Mouse (Mus musculus) MEL (cell line): ENCODE results near the gene Lin7a. TPM values are rescaled to one million over a fixed set of nuclear protein-coding genes. Genes with fewer than 3 reads are reported as not detected.

Source experiments
- DNase-seq: peaks from one replicate; pipeline ENCODE4 v3.0.0; 2011; ENCODE audit warnings: low read depth, low spot score
- H3K27ac ChIP-seq: 2 replicates; pipeline ENCODE4 v1.5.1; 2012; ENCODE audit warnings: low read depth, mild to moderate bottlenecking, control low read depth, low read length, moderate library complexity; ENCODE audit not compliant: control insufficient read depth
- H3K27me3 ChIP-seq, 2 experiments: fragments of 150-350 bp in 1 of 2; sonication (generic) in 1 of 2; 2 replicates each; pipeline ENCODE4 v1.6.1; 2012; ENCODE audit warnings: low read length in 2 of 2, mild to moderate bottlenecking in 2 of 2, improper control_type of control experiment in 1 of 2, moderate library complexity in 1 of 2; ENCODE audit not compliant: insufficient read depth in 2 of 2, control insufficient read depth in 1 of 2
- H3K36me3 ChIP-seq, 2 experiments: 2 replicates each; pipeline ENCODE4 v1.6.1; 2012 to 2014; ENCODE audit warnings: low read length in 2 of 2, improper control_type of control experiment in 1 of 2, inconsistent platforms in 1 of 2, mild to moderate bottlenecking in 1 of 2; ENCODE audit not compliant: insufficient read depth in 2 of 2, control insufficient read depth in 1 of 2
- H3K4me1 ChIP-seq, 2 experiments: fragments of 150-350 bp in 1 of 2; sonication (generic) in 1 of 2; 2 replicates each; pipeline ENCODE4 v1.6.1; 2012; ENCODE audit warnings: low read length in 2 of 2, improper control_type of control experiment in 1 of 2, mild to moderate bottlenecking in 1 of 2; ENCODE audit not compliant: insufficient read depth in 2 of 2, control insufficient read depth in 1 of 2
- H3K4me3 ChIP-seq, 2 experiments: fragments of 150-350 bp in 1 of 2; sonication (generic) in 1 of 2; 2 replicates each; pipeline ENCODE4 v1.5.1; 2012; ENCODE audit warnings: low read depth in 2 of 2, low read length in 2 of 2, mild to moderate bottlenecking in 2 of 2, moderate library complexity in 2 of 2, control low read depth in 1 of 2, improper control_type of control experiment in 1 of 2; ENCODE audit not compliant: control insufficient read depth in 1 of 2, insufficient read depth in 1 of 2
- H3K79me2 ChIP-seq: 2 replicates; pipeline ENCODE4 v1.6.1; 2012; ENCODE audit warnings: mild to moderate bottlenecking, low read length, moderate library complexity; ENCODE audit not compliant: control insufficient read depth, poor library complexity, insufficient read depth
- H3K9ac ChIP-seq: 2 replicates; pipeline ENCODE4 v1.6.1; 2012; ENCODE audit warnings: low read depth, mild to moderate bottlenecking, control low read depth, low read length, moderate library complexity; ENCODE audit not compliant: control insufficient read depth, poor library complexity, severe bottlenecking
- H3K9me3 ChIP-seq: fragments of 150-350 bp; sonication (generic); replicated peaks from 2 replicates; pipeline ENCODE4 v1.6.1; 2012; ENCODE audit warnings: mild to moderate bottlenecking, low read length, improper control_type of control experiment, moderate library complexity; ENCODE audit not compliant: insufficient read depth
- BHLHE40 ChIP-seq: IDR thresholded peaks from 2 replicates; pipeline ENCODE4 v1.6.1; 2012; ENCODE audit warnings: low read depth, mild to moderate bottlenecking, inconsistent platforms, low read length, improper control_type of control experiment, borderline replicate concordance
- ELF1 ChIP-seq: IDR thresholded peaks from 2 replicates; pipeline ENCODE4 v1.6.1; 2014; ENCODE audit warnings: low read depth, mild to moderate bottlenecking, inconsistent platforms, low read length, improper control_type of control experiment, moderate library complexity
- EP300 ChIP-seq, 2 experiments: IDR thresholded peaks; 2 replicates each; pipeline ENCODE4 v1.6.1; 2011; ENCODE audit warnings: improper control_type of control experiment in 2 of 2, low read length in 2 of 2, low read depth in 1 of 2, mild to moderate bottlenecking in 1 of 2
- GABPA ChIP-seq: IDR thresholded peaks from 2 replicates; pipeline ENCODE4 v1.6.1; 2012; ENCODE audit warnings: low read depth, mild to moderate bottlenecking, inconsistent platforms, low read length, improper control_type of control experiment, moderate library complexity
- JUND ChIP-seq: IDR thresholded peaks from 2 replicates; pipeline ENCODE4 v1.6.1; 2011; ENCODE audit warnings: low read depth, mild to moderate bottlenecking, improper control_type of control experiment, low read length
- MAX ChIP-seq: IDR thresholded peaks from 2 replicates; pipeline ENCODE4 v1.6.1; 2011; ENCODE audit warnings: low read length, improper control_type of control experiment
- MAZ ChIP-seq: IDR thresholded peaks from 2 replicates; pipeline ENCODE4 v1.6.1; 2012; ENCODE audit warnings: low read depth, mild to moderate bottlenecking, inconsistent platforms, low read length, improper control_type of control experiment
- MXI1 ChIP-seq: IDR thresholded peaks from 2 replicates; pipeline ENCODE4 v1.6.1; 2011; ENCODE audit warnings: mild to moderate bottlenecking, low read depth, low read length, improper control_type of control experiment
- MYC ChIP-seq: IDR thresholded peaks from 2 replicates; pipeline ENCODE4 v1.6.1; 2011; ENCODE audit warnings: low read depth, mild to moderate bottlenecking, low read length, improper control_type of control experiment, moderate library complexity
- NELFE ChIP-seq: IDR thresholded peaks from 2 replicates; pipeline ENCODE4 v1.6.1; 2011; ENCODE audit warnings: low read depth, low read length, improper control_type of control experiment
- POLR2A ChIP-seq, 2 experiments: IDR thresholded peaks; 2 replicates each; pipeline ENCODE4 v1.6.1; 2011 to 2012; ENCODE audit warnings: low read length in 2 of 2, mild to moderate bottlenecking in 2 of 2, control low read depth in 1 of 2, improper control_type of control experiment in 1 of 2, low read depth in 1 of 2, moderate library complexity in 1 of 2; ENCODE audit not compliant: control insufficient read depth in 1 of 2, insufficient read depth in 1 of 2, poor library complexity in 1 of 2
- POLR2AphosphoS5 ChIP-seq: IDR thresholded peaks from 2 replicates; pipeline ENCODE4 v1.6.1; 2012; ENCODE audit warnings: low read depth, borderline replicate concordance, mild to moderate bottlenecking, inconsistent platforms, low read length, moderate library complexity, mixed read lengths
- RAD21 ChIP-seq: IDR thresholded peaks from 2 replicates; pipeline ENCODE4 v1.6.1; 2011; ENCODE audit warnings: mild to moderate bottlenecking, low read depth, low read length, improper control_type of control experiment
- RCOR1 ChIP-seq: IDR thresholded peaks from 2 replicates; pipeline ENCODE4 v1.6.1; 2012; ENCODE audit warnings: low read depth, mild to moderate bottlenecking, inconsistent platforms, low read length, improper control_type of control experiment
- SIN3A ChIP-seq: IDR thresholded peaks from 2 replicates; pipeline ENCODE4 v1.6.1; 2012; ENCODE audit warnings: low read length, improper control_type of control experiment, inconsistent platforms
- SMC3 ChIP-seq: IDR thresholded peaks from 2 replicates; pipeline ENCODE4 v1.6.1; 2011; ENCODE audit warnings: low read depth, low read length, improper control_type of control experiment
- TBP ChIP-seq: IDR thresholded peaks from 2 replicates; pipeline ENCODE4 v1.8.0; 2011; ENCODE audit warnings: low read depth, low read length, improper control_type of control experiment
- TCF12 ChIP-seq: IDR thresholded peaks from 2 replicates; pipeline ENCODE4 v1.6.1; 2014; ENCODE audit warnings: low read depth, mild to moderate bottlenecking, inconsistent platforms, low read length, improper control_type of control experiment, moderate library complexity
- USF1 ChIP-seq: IDR thresholded peaks from 2 replicates; pipeline ENCODE4 v1.6.1; 2014; ENCODE audit warnings: low read depth, mild to moderate bottlenecking, inconsistent platforms, low read length, improper control_type of control experiment, moderate library complexity
- USF2 ChIP-seq, 2 experiments: IDR thresholded peaks; 2 replicates each; pipeline ENCODE4 v1.6.1; 2011 to 2012; ENCODE audit warnings: improper control_type of control experiment in 2 of 2, low read length in 2 of 2, borderline replicate concordance in 1 of 2, inconsistent platforms in 1 of 2, low read depth in 1 of 2, mild to moderate bottlenecking in 1 of 2; ENCODE audit not compliant: insufficient read depth in 1 of 2
- ZKSCAN1 ChIP-seq: IDR thresholded peaks from 2 replicates; pipeline ENCODE4 v1.6.1; 2012; ENCODE audit warnings: low read depth, mild to moderate bottlenecking, inconsistent platforms, low read length, improper control_type of control experiment, moderate library complexity
- ZMIZ1 ChIP-seq: IDR thresholded peaks from 2 replicates; pipeline ENCODE4 v1.6.1; 2012; ENCODE audit warnings: low read depth, mild to moderate bottlenecking, inconsistent platforms, low read length, improper control_type of control experiment, moderate library complexity
- polyA plus RNA-seq, 2 experiments: library from polyadenylated mRNA; stranded (reverse) in 1 of 2; unstranded in 1 of 2; fragments of >175 nt in 1 of 2; fragments of >200 nt in 1 of 2; gene quantifications; 2 replicates each; pipeline versions ENCODE4 v1.2.1 to v1.2.4; 2012; ENCODE audit warnings: low replicate concordance in 2 of 2, low read depth in 1 of 2; ENCODE audit not compliant: insufficient read length in 2 of 2, insufficient read depth in 1 of 2, missing spikeins in 1 of 2
- total RNA-seq: library from RNA; depleted of rRNA; stranded (reverse); fragments of 300-350 nt; gene quantifications from 2 replicates; pipeline ENCODE4 v1.2.3, GENCODE M21; 2012

Gene Lin7a
- total and polyA plus RNA-seq, 3 experiments: not detected

GRCm38 (mm10) chr10:107222406-107223185, 48.9 kb upstream of the Lin7a start:
- TF ChIP-seq TBP: no peak
- TF ChIP-seq MYC: no peak
- no peak for TF ChIP-seq ZKSCAN1
- TF ChIP-seq MAZ: no peak
- TF ChIP-seq POLR2A (IDR thresholded peaks at IDR 0.05; ENCODE audit: control insufficient read depth in 1 of 2, insufficient read depth in 1 of 2, low read depth in 1 of 2, low read length in 2 of 2, poor library complexity in 1 of 2): no peak
- no peak overlapping the region for H3K9ac ChIP-seq
- no peaks in the 10 kb centered on the region; a peak in 1 of 4 replicates for H3K27me3 ChIP-seq
- no peaks in the 10 kb centered on the region for H3K4me1 ChIP-seq
- no peaks in the 10 kb centered on the region for H3K36me3 ChIP-seq
- no peak for DNase-seq
- no peaks in the 10 kb centered on the region for H3K9me3 ChIP-seq
- no peak overlapping the region for H3K4me3 ChIP-seq
- no peak overlapping the region for H3K27ac ChIP-seq
- no peaks in the 10 kb centered on the region for H3K79me2 ChIP-seq

GRCm38 (mm10) chr10:107223186-107223440, 48.4 kb upstream of the Lin7a start:
- H3K4me3 ChIP-seq: no peak overlapping the region
- no peaks in the 10 kb centered on the region for H3K79me2 ChIP-seq

GRCm38 (mm10) chr10:107223821-107224220, 47.7 kb upstream of the Lin7a start:
- no peak for DNase-seq
- H3K9me3 ChIP-seq: no peaks in the 10 kb centered on the region
- TF ChIP-seq NELFE: no peak
- no peak for TF ChIP-seq TBP
- no peak for TF ChIP-seq ELF1
- no peak for TF ChIP-seq POLR2AphosphoS5
- no peak for TF ChIP-seq SIN3A
- no peak for TF ChIP-seq ZMIZ1
- no peak for TF ChIP-seq BHLHE40
- TF ChIP-seq MYC: no peak
- no peak for TF ChIP-seq MXI1
- no peak for TF ChIP-seq USF2 (IDR thresholded peaks at IDR 0.05; ENCODE audit: borderline replicate concordance in 1 of 2, insufficient read depth in 1 of 2, low read depth in 1 of 2, low read length in 2 of 2)
- TF ChIP-seq RCOR1: no peak
- no peak for TF ChIP-seq EP300 (IDR thresholded peaks at IDR 0.05; ENCODE audit: low read depth in 1 of 2, low read length in 2 of 2)
- no peak for TF ChIP-seq MAX
- TF ChIP-seq USF1: no peak
- no peak for TF ChIP-seq SMC3
- no peak for TF ChIP-seq TCF12
- no peak for TF ChIP-seq JUND
- H3K36me3 ChIP-seq: no peaks in the 10 kb centered on the region
- H3K4me3 ChIP-seq: no peak overlapping the region
- H3K9ac ChIP-seq: no peak overlapping the region
- H3K27me3 ChIP-seq: no peaks in the 10 kb centered on the region; a peak in 1 of 4 replicates
- no peak overlapping the region for H3K27ac ChIP-seq
- H3K4me1 ChIP-seq: no peaks in the 10 kb centered on the region
- H3K79me2 ChIP-seq: no peaks in the 10 kb centered on the region

More at GRCm38 (mm10) chr10:107223186-107223440, 48.4 kb upstream of the Lin7a start:
- no peaks in the 10 kb centered on the region for H3K36me3 ChIP-seq
- TF ChIP-seq TCF12 (no peak), GABPA (no peak), RAD21 (no peak)
- TF ChIP-seq, all 39 proteins: peak for 0
- H3K9me3 ChIP-seq: no peaks in the 10 kb centered on the region
- no peak for DNase-seq
- H3K9ac ChIP-seq: no peak overlapping the region
- H3K4me1 ChIP-seq: no peaks in the 10 kb centered on the region
- no peak overlapping the region for H3K27ac ChIP-seq
- no peaks in the 10 kb centered on the region; a peak in 1 of 4 replicates for H3K27me3 ChIP-seq
